Mouse (Mus musculus) ovary, adult 18-20 months (tissue): ENCODE results near the gene Pld6.

ENCODE experiments used
- DNase-seq: peaks from one replicate; pipeline ENCODE4 v3.0.0; 2022; ENCODE audit warnings: low spot score, mixed read lengths

Gene Pld6

DNA sequence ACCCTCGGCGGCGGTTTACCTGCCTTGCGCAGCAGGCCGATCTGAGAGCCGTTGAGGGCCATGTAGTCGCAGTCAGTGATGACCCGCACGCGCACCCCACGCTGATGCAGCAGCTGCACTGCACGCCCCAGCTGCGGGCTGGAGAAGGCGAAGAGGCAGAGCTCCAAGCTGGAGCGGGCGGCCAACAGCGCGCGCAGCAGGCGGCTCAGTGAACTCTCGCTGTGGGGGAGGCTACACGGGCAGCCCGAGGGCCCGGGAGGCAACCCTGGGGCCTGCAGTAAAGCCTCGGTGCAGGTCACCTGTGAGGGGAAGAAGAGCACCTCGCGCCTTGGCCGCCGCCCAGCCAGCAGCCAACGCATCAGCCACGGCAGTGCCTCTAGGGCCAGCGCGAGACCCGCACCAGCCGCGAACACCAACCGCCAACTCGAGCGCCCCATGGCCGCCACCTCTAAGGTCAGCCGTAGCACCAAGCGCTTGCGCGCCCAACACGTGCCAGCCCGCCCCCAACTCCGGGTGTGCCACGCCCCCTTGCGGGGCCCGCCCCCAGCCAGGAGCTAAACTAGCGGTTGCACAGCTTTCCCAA, at the start of gene Pld6:
Gene Pld6, minus strand, starts transcription at position 447 of the 583 bp plus-strand sequence.
- DNase-seq: peak; percentile 37

- no peak for DNase-seq
Observed at GRCm38 (mm10) chr11:59821625-59822024, 34.2 kb upstream of the Pld6 start.

DNA sequence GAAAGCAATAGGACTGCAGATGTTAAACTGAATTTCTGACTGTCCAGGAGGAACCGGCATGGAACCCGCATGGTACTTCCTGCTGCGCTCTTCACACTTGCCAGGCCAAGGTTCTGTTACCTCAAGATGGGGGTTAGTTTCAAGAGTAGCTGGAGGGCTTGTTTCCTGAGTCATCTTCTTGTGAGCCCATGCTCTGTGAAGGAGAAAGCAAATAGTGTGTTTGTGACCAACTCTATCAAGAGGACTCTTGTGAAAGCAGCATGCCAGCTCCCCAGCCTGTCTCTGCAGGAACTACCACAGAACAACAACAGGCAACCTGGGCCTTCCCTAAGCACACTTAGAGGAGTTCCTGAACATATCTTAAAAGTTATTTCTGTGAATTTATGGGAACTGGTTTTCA, 30.5 kb upstream of the Pld6 start:
- DNase-seq: no peak

DNA sequence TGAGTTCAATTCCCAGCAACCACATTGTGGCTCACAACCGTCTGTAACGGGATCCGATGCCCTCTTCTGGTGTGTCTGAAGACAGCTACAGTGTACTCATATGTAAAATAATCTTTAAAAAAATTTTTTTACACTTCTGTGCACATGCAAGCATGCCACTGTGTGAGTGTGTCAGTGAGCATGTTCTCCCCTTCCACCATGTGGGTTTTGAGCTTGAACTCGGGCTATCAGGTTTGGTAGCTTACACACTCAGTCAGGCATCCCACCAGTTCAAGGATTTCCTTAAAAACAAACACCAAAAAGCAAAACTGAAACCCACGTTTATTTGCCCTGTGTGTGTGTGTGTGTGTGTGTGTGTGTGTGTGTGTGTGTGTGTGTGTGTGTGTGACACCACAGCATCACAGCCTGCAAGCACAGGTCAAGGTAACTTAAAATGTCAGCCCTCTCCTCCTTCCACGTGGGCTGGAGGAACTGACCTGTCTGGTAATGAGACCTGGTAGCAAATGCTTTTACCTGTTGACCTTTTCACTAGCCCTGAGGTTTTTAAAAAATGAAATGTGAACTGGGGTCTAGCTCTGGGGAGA, 28.1 kb upstream of the Pld6 start:
- no peak for DNase-seq

DNA sequence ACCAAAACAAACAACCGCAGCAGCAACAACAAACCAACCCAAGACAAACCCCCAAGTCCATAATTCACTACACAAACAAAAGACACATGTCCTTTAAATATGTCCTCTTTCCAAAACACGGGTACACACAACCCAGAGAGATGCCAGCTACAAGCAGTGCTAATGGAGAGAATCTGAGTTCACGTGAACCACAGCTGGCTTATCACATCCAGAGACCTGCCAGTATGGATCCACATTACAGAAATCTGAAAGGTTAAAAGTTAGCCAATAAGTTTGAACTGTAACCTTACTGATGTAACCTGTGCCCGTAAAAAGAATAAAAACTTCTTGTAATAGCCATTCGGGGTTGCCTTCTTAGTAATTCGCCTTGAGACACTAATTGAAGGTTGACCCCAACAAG, 27.5 kb upstream of the Pld6 start:
- no peak for DNase-seq

GRCm38 (mm10) chr11:59814311-59814710, 26.9 kb upstream of the Pld6 start:
- no peak for DNase-seq

- DNase-seq: no peak
Observed at GRCm38 (mm10) chr11:59813276-59813675, 25.8 kb upstream of the Pld6 start.

DNA sequence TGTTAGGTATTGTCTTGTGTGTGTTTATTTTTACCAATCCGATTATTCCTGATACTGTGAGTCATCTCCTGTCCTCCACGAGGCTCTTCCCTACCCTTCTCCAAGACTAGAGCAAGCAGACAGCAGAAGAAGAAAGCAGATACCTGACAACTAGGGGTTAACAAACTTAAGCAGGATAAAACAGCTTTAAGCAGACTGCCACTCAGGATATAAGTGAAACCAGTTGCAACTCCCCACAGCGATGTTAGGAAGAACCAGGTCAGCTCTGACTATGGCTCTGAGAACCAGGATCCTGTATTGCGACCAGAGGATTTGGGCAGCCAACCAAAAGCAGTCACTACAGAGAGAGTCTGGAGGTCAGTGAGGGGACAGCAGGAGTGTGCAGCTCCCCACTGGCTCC, 23.8 kb upstream of the Pld6 start:
- DNase-seq: no peak

DNA sequence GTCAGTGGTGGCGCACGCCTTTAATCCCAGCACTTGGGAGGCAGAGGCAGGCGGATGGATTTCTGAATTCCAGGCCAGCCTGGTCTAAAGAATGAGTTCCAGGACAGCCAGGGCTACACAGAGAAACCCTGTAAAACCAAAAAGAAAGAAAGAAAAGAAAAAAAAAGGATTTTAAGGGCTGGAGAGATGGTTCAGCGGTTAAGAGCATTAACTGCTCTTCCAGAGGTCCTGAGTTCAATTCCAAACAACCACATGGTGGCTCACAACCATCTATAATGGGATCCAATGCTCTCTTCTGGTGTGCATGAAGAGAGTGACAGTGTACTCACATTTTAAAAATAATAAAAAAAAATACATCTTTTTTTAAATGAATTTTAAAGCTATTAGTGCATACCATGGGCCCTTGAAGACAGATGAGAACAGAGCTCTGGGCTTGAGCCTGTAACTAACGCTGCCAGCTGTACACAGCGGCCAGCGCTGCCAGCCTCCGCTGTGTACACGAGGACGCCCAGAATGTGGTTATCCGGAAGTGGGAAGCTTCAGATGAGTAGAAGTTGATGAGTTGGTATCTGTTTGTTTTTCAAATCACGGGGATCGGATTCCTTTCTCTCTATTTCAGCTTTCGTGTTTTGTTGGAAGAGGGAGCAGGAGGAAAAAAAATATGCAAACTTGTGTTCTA, 23.2 kb upstream of the Pld6 start:
- DNase-seq: no peak

GRCm38 (mm10) chr11:59809670-59810474, 22.4 kb upstream of the Pld6 start, which contains the start of gene Flcn:
TSS of gene Flcn (minus strand) at chr11:59810016.
- peak; percentile 72 for DNase-seq

DNA sequence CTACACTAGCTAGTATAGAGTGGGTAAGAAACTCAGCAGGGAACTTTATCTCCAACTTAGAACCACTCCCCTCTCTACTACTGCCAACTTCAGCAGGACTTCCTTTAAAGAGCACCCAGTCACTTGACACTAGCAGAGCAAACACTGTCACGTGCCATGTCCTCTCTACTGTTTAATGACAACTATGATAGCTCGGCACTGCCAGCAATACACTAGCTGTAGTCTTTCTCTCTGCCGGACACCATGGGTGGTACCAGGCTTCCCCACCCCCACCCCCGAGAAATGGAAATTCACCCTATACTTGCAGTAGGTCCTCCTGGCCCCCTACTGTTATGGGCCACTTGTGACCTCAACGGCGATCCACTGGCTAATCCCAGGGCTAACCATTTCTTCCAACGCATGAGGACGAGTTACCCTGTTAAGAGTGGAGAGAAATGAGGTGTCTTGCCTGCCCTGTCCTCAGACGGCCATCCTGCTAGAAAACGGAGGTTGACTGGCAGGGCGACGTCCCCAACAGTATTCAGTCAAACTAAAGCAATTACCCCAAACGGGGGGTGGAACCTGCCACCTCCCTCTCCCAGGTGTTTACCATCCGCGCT, 21.7 kb upstream of the Pld6 start:
- no peak for DNase-seq

DNA sequence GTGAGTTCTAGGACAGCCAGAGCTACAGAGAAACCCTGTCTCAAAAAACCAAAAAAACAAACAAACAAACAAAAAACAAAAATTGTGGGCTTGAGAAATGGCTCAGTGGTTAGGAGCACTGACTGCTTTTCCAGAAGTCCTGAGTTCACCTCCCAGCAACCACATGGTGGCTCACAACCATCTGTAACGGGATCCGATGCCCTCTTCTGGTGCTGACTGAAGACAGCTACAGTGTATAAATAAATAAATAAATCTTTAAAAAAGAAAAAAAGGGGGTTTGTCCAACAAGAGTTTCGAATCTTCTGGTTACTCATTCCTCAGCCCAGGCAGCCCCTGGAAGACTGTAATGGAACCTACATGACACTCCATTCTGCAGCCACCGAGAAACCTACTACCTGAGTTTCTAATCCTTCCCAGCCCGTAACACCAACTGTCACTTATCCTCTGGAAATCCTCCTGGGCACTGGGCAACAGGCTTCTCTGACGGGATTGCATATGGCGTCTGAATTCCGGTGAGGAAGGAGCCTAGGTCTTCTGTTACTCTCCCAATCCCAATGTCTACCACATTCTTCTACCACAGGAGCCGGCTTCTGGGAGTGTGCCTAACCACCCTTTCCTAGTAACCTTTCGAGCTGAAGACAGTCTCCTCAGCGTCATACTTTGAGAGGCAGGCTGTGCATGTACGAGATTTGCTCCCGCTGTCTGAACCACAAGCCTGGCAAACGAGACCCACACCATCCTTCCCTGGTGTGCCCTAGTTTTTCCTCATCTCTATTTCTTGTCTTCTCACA, 20.9 kb upstream of the Pld6 start:
- no peak for DNase-seq

DNA sequence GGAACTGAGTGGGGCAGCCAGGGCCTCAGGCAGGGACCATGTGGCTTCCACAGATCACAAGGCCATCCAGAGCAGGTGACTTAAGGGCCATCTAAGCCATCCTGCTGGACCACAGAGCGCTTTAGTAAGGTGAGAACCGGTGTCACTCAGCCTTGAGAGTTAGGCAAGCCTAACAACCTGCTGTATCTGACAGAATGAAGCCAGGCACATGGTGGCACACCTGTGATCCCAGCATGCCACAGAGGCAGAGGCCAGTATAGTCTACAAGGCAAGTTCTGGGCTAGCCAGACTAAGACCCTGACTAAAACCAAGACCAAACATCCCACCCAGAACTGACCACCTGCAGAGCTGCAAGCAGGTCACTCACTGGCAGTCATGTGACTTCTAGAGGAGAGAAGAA, 18.2 kb upstream of the Pld6 start:
- DNase-seq: no peak

GRCm38 (mm10) chr11:59805256-59805655, 17.8 kb upstream of the Pld6 start:
- no peak for DNase-seq

DNA sequence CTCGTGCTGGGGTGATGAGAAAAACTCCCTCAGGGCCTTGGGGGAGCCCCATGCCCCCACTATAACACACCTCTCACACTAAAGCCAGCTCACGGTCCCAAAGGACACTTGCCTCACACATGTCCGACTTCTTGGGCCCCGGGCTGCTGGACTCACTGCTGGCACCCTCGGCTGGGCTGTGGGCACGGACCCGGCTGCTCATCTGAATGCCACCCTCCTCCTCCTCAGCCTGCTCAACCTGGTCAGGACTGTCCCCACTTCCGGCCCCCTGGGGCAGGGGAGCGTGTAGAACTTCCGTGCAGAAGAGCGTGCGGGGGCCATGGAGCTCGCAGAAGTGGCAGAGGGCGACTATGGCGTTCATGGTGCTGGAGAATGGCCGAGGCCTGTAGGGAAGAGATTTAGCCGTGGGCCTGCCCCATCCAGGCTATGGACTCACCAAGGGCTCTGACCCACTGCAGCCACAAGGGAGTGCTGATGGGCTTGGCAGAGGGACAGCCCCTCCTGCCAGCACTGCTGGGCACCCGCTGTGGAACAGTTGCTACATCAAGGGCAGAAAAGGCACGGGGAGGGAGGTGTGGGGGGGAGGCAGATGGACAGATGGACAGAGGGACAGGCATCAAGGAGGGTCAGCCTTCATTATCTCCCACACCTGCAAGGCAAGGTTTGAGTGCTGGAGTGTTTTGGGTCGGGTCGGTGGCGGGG, 17.1 kb upstream of the Pld6 start:
- DNase-seq: no peak

GRCm38 (mm10) chr11:59803516-59803915, 16.1 kb upstream of the Pld6 start:
- no peak for DNase-seq

DNA sequence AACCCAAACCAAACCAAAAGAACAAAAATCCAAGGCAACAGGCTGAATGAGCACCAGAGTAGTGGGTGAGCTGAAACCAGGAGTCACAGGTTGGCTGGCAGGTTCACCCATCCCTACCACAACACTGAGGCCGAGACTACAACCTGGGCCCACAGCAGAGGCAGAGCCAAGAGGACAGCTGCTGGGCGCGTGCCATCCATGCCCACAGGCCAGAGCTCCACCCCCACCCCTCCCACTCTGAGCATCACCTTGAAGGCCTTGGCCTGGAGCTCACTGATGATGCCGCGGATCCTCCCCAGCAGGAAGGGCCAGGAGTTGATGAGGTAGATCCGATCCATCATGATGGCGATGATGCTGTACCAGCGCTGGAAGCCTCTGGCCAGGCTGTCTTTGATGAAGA, 14.4 kb upstream of the Pld6 start:
- DNase-seq: no peak

DNA sequence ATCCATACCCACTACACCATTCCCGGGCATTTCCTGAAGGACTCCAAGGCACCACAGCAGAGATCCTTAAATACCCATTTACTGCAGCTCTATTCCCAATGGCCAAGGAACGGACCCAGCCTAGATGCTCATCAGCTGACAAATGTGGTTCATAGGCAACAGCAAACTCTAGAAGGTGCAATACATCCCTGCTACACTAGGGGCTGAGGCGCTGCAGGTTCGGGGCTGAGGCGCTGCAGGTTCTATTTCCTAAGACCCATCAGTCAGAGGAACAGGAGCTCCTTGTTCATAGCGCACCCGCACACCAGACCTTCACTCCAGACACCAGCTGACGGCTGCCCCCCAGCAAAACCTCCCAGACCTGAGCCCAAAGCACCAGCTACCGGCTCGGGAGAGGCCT, 13.0 kb upstream of the Pld6 start:
- DNase-seq: no peak

- DNase-seq: no peak
Observed at GRCm38 (mm10) chr11:59793390-59793789, 5.9 kb upstream of the Pld6 start.

- no peak for DNase-seq
Observed at GRCm38 (mm10) chr11:59789311-59789710, 1.9 kb upstream of the Pld6 start.
